Mouse (Mus musculus) liver, adult 2 months (tissue): ENCODE measurements around the gene Unc13a. TPM values are rescaled to one million over a fixed set of nuclear protein-coding genes. Genes with fewer than 3 reads are reported as not detected.
A peak's percentile ranks its signal among the peaks of the same experiment; 100 is the strongest.

Source experiments
- DNase-seq: peaks from one replicate; pipeline ENCODE4 v3.0.0-alpha.2; 2011; ENCODE audit warnings: low read depth, low spot score; ENCODE audit errors: extremely low read depth
- H3K27ac ChIP-seq: fragments of 200-500 bp; replicated peaks from 2 replicates; pipeline ENCODE4 v1.5.1; 2012; ENCODE audit warnings: low read depth, mild to moderate bottlenecking, control low read depth, inconsistent platforms, low read length; ENCODE audit not compliant: insufficient read depth
- H3K27me3 ChIP-seq: fragments of 200-500 bp; 2 replicates; pipeline ENCODE4 v1.6.1; 2012; ENCODE audit warnings: mild to moderate bottlenecking, moderate library complexity, low read length, inconsistent platforms; ENCODE audit not compliant: control insufficient read depth, insufficient read depth
- H3K36me3 ChIP-seq: fragments of 200-500 bp; 2 replicates; pipeline ENCODE4 v1.6.1; 2012; ENCODE audit warnings: low read length, inconsistent platforms; ENCODE audit not compliant: control insufficient read depth, insufficient read depth
- H3K4me1 ChIP-seq: fragments of 200-500 bp; 2 replicates; pipeline ENCODE4 v1.6.1; 2011; ENCODE audit warnings: low read length; ENCODE audit not compliant: control insufficient read depth, insufficient read depth
- H3K4me3 ChIP-seq: fragments of 200-500 bp; 2 replicates; pipeline ENCODE4 v1.5.1; 2011; ENCODE audit warnings: low read depth, mild to moderate bottlenecking, control low read depth, low read length, moderate library complexity; ENCODE audit not compliant: insufficient read depth
- H3K79me2 ChIP-seq: fragments of 200-500 bp; 2 replicates; pipeline ENCODE4 v1.6.1; 2012; ENCODE audit warnings: inconsistent platforms, mild to moderate bottlenecking, low read length, moderate library complexity; ENCODE audit not compliant: control insufficient read depth, insufficient read depth
- H3K9ac ChIP-seq: fragments of 200-500 bp; 2 replicates; pipeline ENCODE4 v1.6.1; 2012; ENCODE audit warnings: low read depth, mild to moderate bottlenecking, control low read depth, inconsistent platforms, low read length
- CTCF ChIP-seq: fragments of 200-500 bp; IDR thresholded peaks from 2 replicates; pipeline ENCODE4 v1.5.1; 2011; ENCODE audit warnings: low read depth, low read length, control low read depth
- POLR2A ChIP-seq: fragments of 200-500 bp; IDR thresholded peaks from 2 replicates; pipeline ENCODE4 v1.6.1; 2011; ENCODE audit warnings: low read length, control low read depth; ENCODE audit not compliant: insufficient read depth; ENCODE audit errors: extremely low read depth
- WGBS: fragments of 180-500 bp; shearing (Covaris S2); methylation state at CpG from one replicate; pipeline ENCODE4 v1.1.7; 2018; 5-methylcytosine and 5-hydroxymethylcytosine counted together
- polyA plus RNA-seq: library from polyadenylated mRNA; depleted of rRNA; stranded (reverse); fragments of >200 nt; gene quantifications from 2 replicates; pipeline ENCODE4 v1.2.3, GENCODE M21; 2012
- total RNA-seq: library from RNA; depleted of rRNA; stranded (reverse); fragments of >200 nt; gene quantifications from 2 replicates; pipeline ENCODE4 v1.2.3, GENCODE M21; 2014

The Unc13a gene
- total and polyA plus RNA-seq, 2 experiments: 0.09 to 0.15 TPM

DNA sequence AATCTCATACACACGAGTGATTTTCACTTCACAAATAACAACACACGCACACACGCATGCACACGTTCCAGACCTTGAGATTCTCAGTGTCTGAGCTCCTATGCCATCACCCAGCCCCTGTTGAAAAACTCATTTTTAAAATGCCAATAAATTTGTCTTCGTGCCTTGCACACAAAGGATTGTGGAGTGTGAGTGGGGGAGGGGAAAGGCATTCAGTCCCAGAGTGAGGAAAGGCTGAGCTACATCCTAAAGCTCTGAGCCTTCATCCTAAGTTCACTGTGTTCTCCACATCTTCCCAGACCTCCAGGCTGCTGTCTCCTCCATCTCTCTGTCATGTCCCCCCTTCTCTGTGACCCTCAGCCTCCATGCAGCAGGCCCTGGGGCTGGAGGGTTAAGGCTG is 4.3 kb downstream of the Unc13a start:
- DNase-seq: no peak
- Histone ChIP-seq H3K79me2 (no peaks in the 10 kb centered on the region), H3K27me3 (peaks cover 2% of the 10 kb centered on the region; the same call in 1 of the 2 replicates), H3K36me3 (no peaks in the 10 kb centered on the region), H3K27ac (no peak overlapping the region), H3K9ac (no peak overlapping the region), H3K4me1 (peaks cover 10% of the 10 kb centered on the region), H3K4me3 (no peak overlapping the region)
- TF ChIP-seq CTCF (no peak), POLR2A (no peak)
- WGBS: 79% methylated on average over 5 of the region's 5 CpGs

DNA sequence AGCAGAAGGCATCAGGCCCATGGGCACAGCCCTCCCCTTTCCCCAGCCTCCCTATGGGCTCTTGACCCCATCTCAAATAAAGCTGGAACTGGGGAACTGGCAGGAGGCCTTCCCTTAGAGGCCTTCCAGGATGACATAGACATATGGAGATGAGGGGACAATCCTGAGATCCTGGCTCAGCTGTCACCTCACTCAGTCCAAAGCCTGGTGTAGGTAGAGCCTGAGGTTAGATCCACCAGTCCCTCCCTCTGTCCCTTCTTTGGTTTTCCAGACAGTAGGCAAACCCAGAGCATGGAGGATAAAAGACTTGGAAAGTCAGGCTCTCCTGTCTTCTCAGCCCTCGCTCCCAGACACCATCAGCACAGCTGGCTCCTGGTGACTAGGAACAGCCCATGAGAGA is 4.7 kb downstream of the Unc13a start:
- H3K27ac ChIP-seq: no peak overlapping the region
- H3K36me3 ChIP-seq: no peaks in the 10 kb centered on the region
- peaks cover 9% of the 10 kb centered on the region; the same call in 1 of the 2 replicates for H3K4me1 ChIP-seq
- H3K27me3 ChIP-seq: peaks cover 2% of the 10 kb centered on the region; the same call in 1 of the 2 replicates
- no peak for DNase-seq
- TF ChIP-seq CTCF (no peak), POLR2A (no peak)
- no peak overlapping the region for H3K4me3 ChIP-seq
- no peak overlapping the region for H3K9ac ChIP-seq
- WGBS: 87% methylated on average over 1 of the region's 1 CpGs
- no peaks in the 10 kb centered on the region for H3K79me2 ChIP-seq

DNA sequence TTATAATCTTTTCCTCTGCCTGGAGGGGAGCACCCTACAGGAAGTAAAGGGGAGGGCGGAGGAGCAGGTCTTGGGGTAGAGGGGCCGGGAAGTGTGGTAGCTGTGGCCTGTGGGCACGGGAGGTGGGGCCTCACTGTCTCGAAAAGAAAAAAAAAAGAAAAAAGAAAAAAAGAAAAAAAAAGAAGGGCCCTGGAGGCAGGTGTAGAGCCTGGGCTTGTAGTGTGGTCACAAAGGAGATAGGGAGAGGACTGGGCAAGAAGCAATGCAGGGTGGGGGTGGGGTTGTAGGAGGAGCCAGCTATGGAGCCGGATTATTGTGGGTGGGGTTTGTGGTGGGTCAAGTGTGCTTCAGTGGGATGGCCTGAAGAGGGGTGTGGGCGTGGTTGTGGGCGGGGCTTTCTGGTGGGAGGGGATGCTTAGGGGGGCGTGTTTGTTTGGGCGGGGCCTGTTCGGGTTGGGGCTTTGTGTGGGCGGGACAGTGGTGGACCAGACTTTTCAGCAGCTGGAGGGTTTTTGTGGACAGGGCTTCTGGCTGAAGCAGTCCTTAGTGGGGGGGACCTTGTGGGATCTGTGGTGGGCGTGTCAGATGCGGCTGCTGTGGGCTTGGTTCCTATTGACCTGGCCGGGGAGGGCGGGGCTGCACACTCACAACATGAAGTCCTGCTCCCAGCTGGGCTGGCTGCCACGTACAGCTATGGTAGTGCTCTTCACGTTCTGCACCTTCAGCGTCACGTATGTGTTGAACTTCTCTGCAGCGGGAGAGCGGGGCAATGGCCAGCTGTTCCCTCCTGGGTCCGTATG is 6.0 kb downstream of the Unc13a start:
- WGBS: 11% methylated on average over 21 of the region's 22 CpGs
- TF ChIP-seq CTCF (no peak), POLR2A (no peak)
- no peak overlapping the region for H3K4me3 ChIP-seq
- no peak overlapping the region for H3K27ac ChIP-seq
- H3K27me3 ChIP-seq: peaks cover 2% of the 10 kb centered on the region; the same call in 1 of the 2 replicates
- no peaks in the 10 kb centered on the region for H3K36me3 ChIP-seq
- H3K4me1 ChIP-seq: 0 out of 2 replicates have a peak, but pooled peaks cover 2% of the 10 kb centered on the region
- H3K9ac ChIP-seq: no peak overlapping the region
- H3K79me2 ChIP-seq: no peaks in the 10 kb centered on the region
- peak; percentile 38 for DNase-seq

DNA sequence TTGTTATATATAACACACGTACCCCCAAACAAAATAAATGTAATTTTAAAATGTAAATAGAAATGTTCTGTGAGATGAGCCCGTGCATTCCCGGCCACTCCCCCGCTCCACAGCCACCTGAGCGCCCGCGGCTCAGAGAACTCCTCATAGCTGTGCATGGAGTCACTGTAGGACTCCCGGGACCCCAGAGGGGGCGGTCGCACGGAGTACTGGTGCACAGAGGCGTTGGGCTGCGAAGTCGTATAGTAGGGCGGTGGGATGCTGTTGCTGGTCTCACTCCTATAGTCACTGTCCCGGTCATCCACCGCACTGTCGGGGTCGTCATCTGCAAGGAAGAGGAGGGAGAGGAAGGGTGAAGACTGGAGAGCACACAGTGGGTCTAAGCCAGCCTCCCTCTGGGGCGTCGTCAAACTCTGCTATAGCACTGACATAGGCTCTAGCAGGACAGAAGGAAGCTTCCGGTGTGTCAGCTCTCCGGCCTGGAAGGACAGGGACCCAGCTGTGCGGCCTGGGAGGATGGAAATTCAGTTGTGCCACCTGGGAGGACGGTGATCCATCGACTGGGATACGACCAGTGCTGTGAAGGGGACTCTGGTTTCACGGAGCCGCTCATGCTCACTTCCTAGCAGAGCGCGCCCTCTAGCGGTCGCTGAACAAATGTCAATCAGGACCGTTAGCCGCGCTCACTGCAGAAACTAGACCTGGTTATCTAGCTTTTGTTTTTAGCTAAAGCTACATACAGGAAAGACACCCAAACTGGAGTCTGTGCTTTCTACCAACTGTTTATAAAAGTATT is 11.0 kb downstream of the Unc13a start:
- DNase-seq: peak; percentile 46
- no peak for TF ChIP-seq POLR2A
- TF ChIP-seq CTCF: peak; percentile 97
- H3K4me3 ChIP-seq: no peak overlapping the region
- H3K9ac ChIP-seq: no peak overlapping the region
- 0 out of 2 replicates have a peak, but pooled peaks cover 7% of the 10 kb centered on the region for H3K27me3 ChIP-seq
- no peaks in the 10 kb centered on the region for H3K79me2 ChIP-seq
- H3K27ac ChIP-seq: no peak overlapping the region
- WGBS: 16% methylated on average over 36 of the region's 36 CpGs
- H3K4me1 ChIP-seq: peaks cover 4% of the 10 kb centered on the region
- no peaks in the 10 kb centered on the region for H3K36me3 ChIP-seq

DNA sequence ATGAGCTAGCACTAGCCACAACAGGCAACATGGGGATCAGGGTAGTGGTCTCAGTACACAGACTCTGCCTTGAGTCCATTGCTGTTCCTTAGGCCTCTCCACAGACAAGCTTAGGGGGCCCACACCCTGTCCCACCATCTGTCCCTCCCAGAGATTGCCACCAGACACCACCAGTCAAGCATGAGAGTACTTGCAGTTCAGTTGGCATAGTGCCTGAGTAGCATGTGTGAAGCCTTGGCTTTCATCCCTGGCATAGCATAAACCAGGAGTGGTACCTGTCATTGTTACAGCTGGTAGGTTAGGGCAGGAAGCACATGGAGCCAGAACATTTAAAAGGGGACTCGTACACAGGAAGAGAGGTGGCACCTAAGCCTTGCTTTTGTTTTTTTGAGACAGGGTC is 11.8 kb downstream of the Unc13a start:
- Histone ChIP-seq H3K27me3 (peaks cover 7% of the 10 kb centered on the region; the same call in 1 of the 2 replicates), H3K4me1 (peaks cover 4% of the 10 kb centered on the region), H3K79me2 (no peaks in the 10 kb centered on the region), H3K27ac (no peak overlapping the region), H3K4me3 (no peak overlapping the region), H3K9ac (no peak overlapping the region), H3K36me3 (no peaks in the 10 kb centered on the region)
- no peak for DNase-seq
- TF ChIP-seq CTCF: no peak
- no peak for TF ChIP-seq POLR2A
- WGBS: 63% methylated on average over 1 of the region's 1 CpGs
